ENCODE assay signal across 8 mouse cellular contexts in genomic region chr11:86683395-86684125, GRCm38 (mm10). TPM values are rescaled to one million over a fixed set of nuclear protein-coding genes. Genes with fewer than 3 reads are reported as not detected.
DNase-seq lines count a peak whose midpoint lies in the region; ATAC-seq and TF ChIP-seq lines count a peak whose summit lies in the region.

Gene Vmp1 (minus strand): TSS chr11:86683836.
Gene Ptrh2 (plus strand): TSS chr11:86683985.

- 0 out of 2 replicates have a peak, but pooled peaks have one; percentile 26 for TF ChIP-seq EP300 in heart, adult 2 months (IDR thresholded peaks at IDR 0.05; ENCODE audit: insufficient read depth, low read depth, low read length)

- H3K27ac ChIP-seq in embryonic facial prominence, embryonic 14.5 days (replicated peaks; ENCODE audit: low read depth, low read length) = peak within 1 kb of the TSS; percentile 89
- peak within 1 kb of the TSS; percentile 95 for H3K27ac ChIP-seq in heart, adult 2 months
- H3K27ac ChIP-seq in limb, embryonic 13.5 days = peak within 1 kb of the TSS; percentile 86
- H3K27ac ChIP-seq in midbrain, embryonic 16.5 days (ENCODE audit: low read length) = peak within 1 kb of the TSS; percentile 89

- peaks cover 11% of the 10 kb centered on the region for H3K36me3 ChIP-seq in embryonic facial prominence, embryonic 14.5 days (ENCODE audit: control insufficient read depth, insufficient read depth, low read length)
- peaks cover 5% of the 10 kb centered on the region for H3K36me3 ChIP-seq in heart, adult 2 months (ENCODE audit: control insufficient read depth, insufficient read depth, low read length)
- peaks cover 15% of the 10 kb centered on the region for H3K36me3 ChIP-seq in limb, embryonic 13.5 days
- H3K36me3 ChIP-seq in midbrain, embryonic 16.5 days (ENCODE audit: control insufficient read depth, insufficient read depth, low read length) = no peaks in the 10 kb centered on the region

- intact Hi-C loops in heart, adult 2 months (cut with DNase I) = loop anchor here (5.0 to 10.0 kb wide), 2 partner anchors 74 to 321 kb away; partner anchors contain the start of gene Cltc

- H3K4me3 ChIP-seq in embryonic facial prominence, embryonic 14.5 days (ENCODE audit: low read depth, low read length) = peak within 1 kb of the TSS; percentile 84
- peak within 1 kb of the TSS; percentile 69 for H3K4me3 ChIP-seq in heart, adult 2 months
- H3K4me3 ChIP-seq in limb, embryonic 13.5 days = peak within 1 kb of the TSS; percentile 75
- peak within 1 kb of the TSS; percentile 92 for H3K4me3 ChIP-seq in midbrain, embryonic 16.5 days (ENCODE audit: low read depth, low read length)

- TF ChIP-seq POLR2A in heart, adult 2 months (IDR thresholded peaks at IDR 0.05; ENCODE audit: insufficient read depth, low read depth, low read length) = peak; percentile 67

- peak; percentile 93 for ATAC-seq in embryonic facial prominence, embryonic 14.5 days (ENCODE audit: low read depth)
- peak; percentile 95 for ATAC-seq in limb, embryonic 13.5 days (ENCODE audit: low FRiP score, low read depth)
- ATAC-seq in midbrain, embryonic 16.5 days = peak; percentile 94

- peak; percentile 98 for DNase-seq in 3T3-L1 (ENCODE audit: low read depth, low spot score)
- peak; percentile 78 to 82 for DNase-seq in adrenal gland, postnatal 4 days (ENCODE audit: low spot score in 2 of 2)
- peak; percentile 97 for DNase-seq in embryonic facial prominence, embryonic 14.5 days (ENCODE audit: low spot score)
- DNase-seq in heart, adult 2 months = peak; percentile 93 to 96
- DNase-seq in kidney, adult 8-10 months = peak; percentile 92 to 94
- peak; percentile 93 to 94 for DNase-seq in spleen, postnatal 10 days (ENCODE audit: low spot score in 2 of 2)

- under 1% methylated on average over 45 of the region's 56 CpGs for WGBS in embryonic facial prominence, embryonic 14.5 days
- WGBS in heart, adult 2 months = under 1% methylated on average over 56 of the region's 56 CpGs
- under 1% methylated on average over 56 of the region's 56 CpGs for WGBS in limb, embryonic 13.5 days
- under 1% methylated on average over 55 of the region's 56 CpGs for WGBS in midbrain, embryonic 16.5 days

- peak within 1 kb of the TSS; percentile 90 for H3K9ac ChIP-seq in embryonic facial prominence, embryonic 14.5 days (ENCODE audit: low read depth, low read length)
- peak within 1 kb of the TSS; percentile 82 for H3K9ac ChIP-seq in heart, adult 2 months (ENCODE audit: low read depth, low read length)
- H3K9ac ChIP-seq in limb, embryonic 13.5 days = peak within 1 kb of the TSS; percentile 83
- peak within 1 kb of the TSS; percentile 92 for H3K9ac ChIP-seq in midbrain, embryonic 16.5 days (ENCODE audit: low read depth, low read length)

- H3K79me2 ChIP-seq in heart, adult 2 months (replicated peaks; ENCODE audit: control insufficient read depth, insufficient read depth, low read length) = no peaks in the 10 kb centered on the region

- H3K9me3 ChIP-seq in embryonic facial prominence, embryonic 14.5 days (ENCODE audit: control insufficient read depth, low read length) = no peaks in the 10 kb centered on the region
- no peaks in the 10 kb centered on the region for H3K9me3 ChIP-seq in limb, embryonic 13.5 days
- H3K9me3 ChIP-seq in midbrain, embryonic 16.5 days (replicated peaks; ENCODE audit: control insufficient read depth, low read length, poor library complexity, severe bottlenecking) = no peaks in the 10 kb centered on the region

- H3K4me2 ChIP-seq in embryonic facial prominence, embryonic 14.5 days (ENCODE audit: low read depth, low read length) = peak within 1 kb of the TSS; percentile 71
- peak within 1 kb of the TSS; percentile 76 for H3K4me2 ChIP-seq in limb, embryonic 13.5 days (replicated peaks)
- H3K4me2 ChIP-seq in midbrain, embryonic 16.5 days (ENCODE audit: low read length) = peak within 1 kb of the TSS; percentile 89

- H3K4me1 ChIP-seq in embryonic facial prominence, embryonic 14.5 days (ENCODE audit: control insufficient read depth, insufficient read depth, low read length) = peaks cover 23% of the 10 kb centered on the region
- H3K4me1 ChIP-seq in heart, adult 2 months (ENCODE audit: control insufficient read depth, insufficient read depth, low read length) = peaks cover 2% of the 10 kb centered on the region; the same call in 1 of the 2 replicates
- H3K4me1 ChIP-seq in limb, embryonic 13.5 days = peaks cover 27% of the 10 kb centered on the region
- H3K4me1 ChIP-seq in midbrain, embryonic 16.5 days (ENCODE audit: control insufficient read depth, insufficient read depth, low read length) = peaks cover 25% of the 10 kb centered on the region

- no peak for TF ChIP-seq CTCF in heart, adult 2 months (IDR thresholded peaks at IDR 0.05)

- no peaks in the 10 kb centered on the region for H3K27me3 ChIP-seq in embryonic facial prominence, embryonic 14.5 days (replicated peaks; ENCODE audit: control insufficient read depth, insufficient read depth, low read length)
- no peaks in the 10 kb centered on the region for H3K27me3 ChIP-seq in heart, adult 2 months (ENCODE audit: control insufficient read depth, insufficient read depth, low read length)
- H3K27me3 ChIP-seq in limb, embryonic 13.5 days = no peaks in the 10 kb centered on the region
- H3K27me3 ChIP-seq in midbrain, embryonic 16.5 days (ENCODE audit: control insufficient read depth, insufficient read depth, low read depth, low read length) = no peaks in the 10 kb centered on the region

RNA-seq across cellular contexts. Expression of gene Vmp1, which starts in this region (rescaled TPM):
- 100 to 1,000 TPM; 109 to 120 TPM for total RNA-seq in adrenal gland, postnatal 4 days (2021)
- polyA plus RNA-seq in embryonic facial prominence, embryonic 14.5 days (2014; fragmentation: Nextera tagmentation; extraction: Ambion mirVana) = 86.6 and 96.2 TPM in 2 replicates
- total RNA-seq in heart, adult 2 months (2021) = 10 to 100 TPM; 58.2 to 66.9 TPM
- polyA plus RNA-seq in heart, adult 2 months (2012; rRNA removed) = 34.0 and 59.2 TPM in 2 replicates
- polyA plus RNA-seq in limb, embryonic 13.5 days (2015; fragmentation: Nextera tagmentation; extraction: Ambion mirVana) = 85.4 and 96.3 TPM in 2 replicates
- polyA plus RNA-seq in midbrain, embryonic 16.5 days (2015; fragmentation: Nextera tagmentation; extraction: Ambion mirVana) = 104 and 128 TPM in 2 replicates

RNA-seq across cellular contexts. Expression of gene Ptrh2, which starts in this region (rescaled TPM):
- total RNA-seq in adrenal gland, postnatal 4 days (2021) = 10 to 100 TPM; 21.6 to 22.0 TPM
- 25.9 and 26.9 TPM in 2 replicates for polyA plus RNA-seq in embryonic facial prominence, embryonic 14.5 days (2014; fragmentation: Nextera tagmentation; extraction: Ambion mirVana)
- total RNA-seq in heart, adult 2 months (2021) = 1 to 10 TPM; 5.9 to 6.4 TPM
- 3.7 and 5.2 TPM in 2 replicates for polyA plus RNA-seq in heart, adult 2 months (2012; rRNA removed)
- polyA plus RNA-seq in limb, embryonic 13.5 days (2015; fragmentation: Nextera tagmentation; extraction: Ambion mirVana) = 36.2 and 37.4 TPM in 2 replicates
- polyA plus RNA-seq in midbrain, embryonic 16.5 days (2015; fragmentation: Nextera tagmentation; extraction: Ambion mirVana) = 29.5 and 29.8 TPM in 2 replicates

Comparison
In these comparisons a context has a peak if more than half of its experiments do, and no peak if none do; other contexts are left out.
1. Peak in every context shown above with its lines: DNase-seq, ATAC-seq, H3K4me3 ChIP-seq and H3K27ac ChIP-seq.